Mouse (Mus musculus) forebrain, embryonic 11.5 days (tissue): ENCODE measurements around the gene Ankub1. TPM values are rescaled to one million over a fixed set of nuclear protein-coding genes. Genes with fewer than 3 reads are reported as not detected.

ENCODE experiments used
- ATAC-seq: fragments of 200-750 bp; cut with Nextera tagmentation; replicated peaks from 2 replicates; pipeline ENCODE4 v1.8.0; 2017; ENCODE audit warnings: moderate TSS enrichment; ENCODE audit not compliant: low FRiP score
- DNase-seq: peaks from one replicate; pipeline ENCODE4 v3.0.0-alpha.2; 2017; ENCODE audit warnings: low spot score
- H3K27ac ChIP-seq: fragments of 300-500 bp; sonication (generic); 2 replicates; pipeline ENCODE4 v1.5.1; 2014; ENCODE audit warnings: low read depth, low read length
- H3K27me3 ChIP-seq: fragments of 300-500 bp; sonication (generic); 2 replicates; pipeline ENCODE4 v1.6.1; 2014; ENCODE audit warnings: mild to moderate bottlenecking, low read length, mixed read lengths; ENCODE audit not compliant: control insufficient read depth, insufficient read depth
- H3K36me3 ChIP-seq: fragments of 300-500 bp; sonication (generic); 2 replicates; pipeline ENCODE4 v1.6.1; 2014; ENCODE audit warnings: mild to moderate bottlenecking, low read length, moderate library complexity, mixed read lengths; ENCODE audit not compliant: control insufficient read depth, insufficient read depth
- H3K4me1 ChIP-seq: fragments of 300-500 bp; sonication (generic); replicated peaks from 2 replicates; pipeline ENCODE4 v1.6.1; 2014; ENCODE audit warnings: low read length, mixed read lengths; ENCODE audit not compliant: control insufficient read depth, insufficient read depth
- H3K4me2 ChIP-seq: fragments of 300-500 bp; sonication (generic); 2 replicates; pipeline ENCODE4 v1.6.1; 2014; ENCODE audit warnings: low read depth, mild to moderate bottlenecking, low read length, moderate library complexity, mixed read lengths; ENCODE audit not compliant: severe bottlenecking
- H3K4me3 ChIP-seq: fragments of 300-500 bp; sonication (generic); 2 replicates; pipeline ENCODE4 v1.5.1; 2014; ENCODE audit warnings: low read depth, low read length
- H3K9ac ChIP-seq: fragments of 300-500 bp; sonication (generic); 2 replicates; pipeline ENCODE4 v1.6.1; 2014; ENCODE audit warnings: low read length
- H3K9me3 ChIP-seq: fragments of 300-500 bp; sonication (generic); 2 replicates; pipeline ENCODE4 v1.6.1; 2016; ENCODE audit warnings: low read length, mixed read lengths; ENCODE audit not compliant: control insufficient read depth
- WGBS: fragments of 180-500 bp; shearing (Covaris S2); extraction: QIAGEN DNeasy Blood & Tissue Kit; methylation state at CpG from one replicate; pipeline ENCODE4 v1.1.7; 2014; 5-methylcytosine and 5-hydroxymethylcytosine counted together
- microRNA-seq: library from miRNA; unstranded; fragments of <30 nt; microRNA quantifications from one replicate; pipeline ENCODE4, GENCODE M21; 2016; ENCODE audit not compliant: insufficient number of aligned reads
- polyA plus RNA-seq: library from polyadenylated mRNA; unstranded; fragments of >200 nt; fragmentation: Nextera tagmentation; extraction: Ambion mirVana; gene quantifications from 2 replicates; pipeline ENCODE4 v1.2.1, GENCODE M21; 2014

The Ankub1 gene
- polyA plus RNA-seq, 1 experiment from 2014 or later: not detected

- peak overlapping the region; percentile 14; the same call in 1 of the 2 replicates for H3K4me3 ChIP-seq
- 11% methylated on average over 21 of the region's 21 CpGs for WGBS
- peak overlapping the region; percentile 27 for H3K9ac ChIP-seq
- peak overlapping the region; percentile 19; the same call in 1 of the 2 replicates for H3K27ac ChIP-seq
- no peaks in the 10 kb centered on the region for H3K27me3 ChIP-seq
- peak overlapping the region; percentile 37 for H3K4me2 ChIP-seq
- no peaks in the 10 kb centered on the region for H3K9me3 ChIP-seq
- ATAC-seq (peak; percentile 80), DNase-seq (peak; percentile 86)
- no peaks in the 10 kb centered on the region for H3K4me1 ChIP-seq
- no peaks in the 10 kb centered on the region for H3K36me3 ChIP-seq
Observed at GRCm38 (mm10) chr3:57625275-57625997, 67.2 kb downstream of the Ankub1 start.

- WGBS: 84% methylated on average over 4 of the region's 4 CpGs
- no peak for ATAC-seq
- Histone ChIP-seq H3K9ac (no peak overlapping the region), H3K36me3 (no peaks in the 10 kb centered on the region), H3K27ac (no peak overlapping the region), H3K27me3 (no peaks in the 10 kb centered on the region), H3K4me1 (no peaks in the 10 kb centered on the region), H3K9me3 (no peaks in the 10 kb centered on the region), H3K4me3 (no peak overlapping the region), H3K4me2 (no peak overlapping the region)
- no peak for DNase-seq
Observed at GRCm38 (mm10) chr3:57619718-57620117, 72.9 kb downstream of the Ankub1 start.

DNA sequence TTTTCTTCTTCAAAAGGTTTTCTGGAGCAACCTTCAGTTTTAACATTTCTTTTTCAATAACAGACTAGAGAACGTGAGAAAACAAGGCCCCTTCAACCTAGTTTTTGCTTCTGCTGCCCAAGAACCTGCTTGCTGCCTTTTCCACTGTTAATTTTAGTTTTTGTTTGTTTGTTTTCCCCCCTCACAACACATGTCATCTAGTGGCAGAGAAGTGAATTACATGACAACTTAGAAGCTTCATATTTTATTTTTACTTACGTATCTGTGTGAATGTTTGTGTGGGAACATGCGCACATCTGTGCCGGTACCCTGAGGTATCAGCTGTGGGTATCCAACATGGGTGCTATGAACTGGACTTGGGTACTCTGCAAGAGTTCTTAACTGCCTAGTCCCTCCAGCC, 76.9 kb downstream of the Ankub1 start:
- no peak overlapping the region for H3K9ac ChIP-seq
- no peaks in the 10 kb centered on the region for H3K36me3 ChIP-seq
- H3K4me2 ChIP-seq: no peak overlapping the region
- H3K4me1 ChIP-seq: no peaks in the 10 kb centered on the region
- no peak for DNase-seq
- H3K9me3 ChIP-seq: no peaks in the 10 kb centered on the region
- H3K27ac ChIP-seq: no peak overlapping the region
- H3K4me3 ChIP-seq: no peak overlapping the region
- no peak for ATAC-seq
- H3K27me3 ChIP-seq: no peaks in the 10 kb centered on the region
- 95% methylated on average over 4 of the region's 4 CpGs for WGBS

DNA sequence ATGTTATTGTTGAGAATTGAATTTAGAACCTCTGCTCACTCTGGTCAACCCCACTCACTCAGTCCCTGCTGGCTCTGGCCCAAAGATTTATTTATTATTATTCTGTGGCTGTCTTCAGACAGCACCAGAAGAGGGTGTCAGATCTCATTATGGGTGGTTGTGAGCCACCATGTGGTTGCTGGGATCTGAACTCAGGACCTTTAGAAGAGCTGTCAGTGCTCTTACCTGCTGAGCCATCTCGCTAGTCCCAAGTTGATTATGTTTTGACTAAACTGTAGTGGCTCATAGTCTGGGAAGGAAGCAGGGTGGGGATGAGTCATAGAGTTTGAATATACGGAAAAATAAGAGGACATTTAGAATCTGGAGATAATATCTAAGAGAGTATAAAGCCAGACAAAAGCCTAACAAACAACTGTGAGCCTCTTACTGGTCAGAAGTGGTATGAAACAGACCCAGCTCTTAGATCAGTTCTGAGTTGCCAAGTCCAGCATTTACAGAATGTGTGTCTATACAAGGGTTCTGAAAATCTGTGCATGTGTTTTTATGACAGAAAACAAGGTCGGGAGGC, 80.1 kb downstream of the Ankub1 start:
- no peak for DNase-seq
- Histone ChIP-seq H3K36me3 (no peaks in the 10 kb centered on the region), H3K27ac (no peak overlapping the region), H3K4me1 (no peaks in the 10 kb centered on the region), H3K4me3 (no peak overlapping the region), H3K4me2 (no peak overlapping the region), H3K9me3 (no peaks in the 10 kb centered on the region), H3K27me3 (no peaks in the 10 kb centered on the region), H3K9ac (no peak overlapping the region)
- WGBS: 83% methylated on average over 3 of the region's 3 CpGs
- no peak for ATAC-seq

- Histone ChIP-seq H3K27ac (no peak overlapping the region), H3K9me3 (no peaks in the 10 kb centered on the region), H3K27me3 (no peaks in the 10 kb centered on the region), H3K36me3 (no peaks in the 10 kb centered on the region), H3K9ac (no peak overlapping the region), H3K4me2 (no peak overlapping the region), H3K4me3 (no peak overlapping the region), H3K4me1 (no peaks in the 10 kb centered on the region)
- 89% methylated on average over 7 of the region's 7 CpGs for WGBS
- DNase-seq (no peak), ATAC-seq (no peak)
Observed at GRCm38 (mm10) chr3:57611776-57612175, 80.8 kb downstream of the Ankub1 start.

Small RNAs within 50 kb of the gene (microRNA-seq; reads per million reads assigned to microRNA genes)
- gene Mir6377: not detected

Other genes starting within 250 kb of the Ankub1 start
- gene Wwtr1, start 116.9 kb downstream of the Ankub1 start, polyA plus RNA-seq: 11.2 and 12.1 TPM in 2 replicates
- 80.8 and 95.4 TPM in 2 replicates for gene Commd2, start 41.1 kb downstream of the Ankub1 start, polyA plus RNA-seq
- gene Rnf13, start 43.3 kb upstream of the Ankub1 start, polyA plus RNA-seq: 49.2 and 52.6 TPM in 2 replicates
- gene Pfn2, start 155.3 kb upstream of the Ankub1 start, polyA plus RNA-seq: 282 and 289 TPM in 2 replicates